Mouse (Mus musculus) ovary, postnatal 10 days (tissue): ENCODE results near the gene Mroh8.

Source experiments
- DNase-seq: peaks from one replicate; pipeline ENCODE4 v3.0.0; 2022; ENCODE audit warnings: low spot score

Mroh8 gene

GRCm38 (mm10) chr2:157279416-157279800 is at the start of gene Mroh8:
Mroh8 (minus strand) TSS chr2:157279549.
- peak; percentile 10 for DNase-seq

DNA sequence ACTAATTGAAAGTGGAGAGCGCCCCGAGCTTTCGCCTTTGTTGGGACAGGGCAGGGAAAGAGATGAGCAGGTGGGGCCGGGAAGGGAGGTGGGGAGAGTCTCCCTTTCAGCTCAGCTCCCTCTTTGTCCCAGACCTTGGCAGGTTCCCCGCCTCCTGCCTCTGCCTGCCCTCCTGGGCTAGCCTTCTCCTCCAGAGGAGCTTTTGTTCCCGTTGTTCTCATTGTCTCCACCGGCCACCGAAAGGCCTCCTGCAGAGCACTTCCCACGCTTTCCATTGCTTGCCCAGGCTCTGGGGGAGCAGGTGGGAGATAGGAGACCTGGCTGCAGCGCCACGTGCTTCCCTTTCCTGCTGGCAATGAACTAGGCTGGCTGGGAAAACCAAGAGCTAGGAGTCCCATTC is 49.2 kb upstream of the Mroh8 start:
- DNase-seq, result no peak

- no peak for DNase-seq
Observed at GRCm38 (mm10) chr2:157328106-157328505, 48.8 kb upstream of the Mroh8 start.

GRCm38 (mm10) chr2:157325238-157325637 is 45.9 kb upstream of the Mroh8 start:
- no peak for DNase-seq

DNA sequence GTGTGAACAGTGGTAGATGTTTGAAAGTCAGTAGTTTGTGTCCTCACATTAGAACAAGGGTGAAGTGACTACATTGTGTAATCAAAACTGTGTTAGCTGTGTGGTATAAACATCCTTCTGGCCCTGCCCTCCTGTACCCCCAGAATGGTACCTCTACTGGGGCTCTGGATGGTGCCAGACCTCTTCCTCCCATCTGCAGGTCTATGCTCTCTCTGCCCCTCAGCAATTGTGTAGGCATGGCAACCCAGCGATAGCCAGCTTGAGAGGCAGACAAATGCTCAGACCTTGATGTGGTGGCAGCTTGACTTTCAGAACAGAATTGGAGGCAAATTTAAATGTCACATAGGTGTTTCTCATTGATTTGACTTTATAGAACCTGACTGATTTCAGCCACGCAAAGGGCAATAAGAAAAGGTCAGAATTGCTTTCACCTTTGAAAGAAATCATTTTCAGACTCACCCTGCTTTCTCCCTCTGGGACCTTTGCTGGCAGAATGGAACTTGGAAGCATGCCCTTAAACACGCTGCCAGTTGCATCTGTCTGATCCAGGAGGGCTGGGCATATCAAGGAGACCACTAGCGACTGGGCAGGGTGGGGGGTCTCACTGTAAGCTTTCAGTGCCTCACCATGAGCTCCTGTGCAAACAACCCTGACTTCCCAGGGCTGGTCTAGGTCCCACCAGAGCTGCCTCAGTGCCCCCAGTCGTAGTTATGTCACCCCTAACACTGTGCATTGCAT is 42.8 kb upstream of the Mroh8 start:
- no peak for DNase-seq

GRCm38 (mm10) chr2:157320886-157321285 is 41.5 kb upstream of the Mroh8 start:
- no peak for DNase-seq

DNA sequence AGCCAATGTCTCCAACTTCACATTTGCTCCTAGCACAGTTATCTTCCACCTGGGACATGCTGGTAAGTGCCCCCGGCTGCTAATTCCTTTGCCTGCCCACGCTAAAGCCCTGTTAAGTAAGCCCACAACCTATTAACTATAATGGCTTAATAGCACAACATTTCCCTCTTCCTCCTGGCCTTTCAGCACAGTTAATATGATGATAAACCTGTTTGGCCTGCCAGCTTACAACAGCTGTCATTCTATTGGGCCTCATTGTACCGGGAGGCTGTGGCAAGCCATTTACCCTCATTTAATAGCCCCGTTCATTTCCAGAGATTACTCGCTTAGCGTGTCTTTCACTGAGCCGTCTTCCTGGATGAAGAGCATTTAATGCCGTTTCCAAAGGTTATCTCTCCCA is 40.8 kb upstream of the Mroh8 start:
- no peak for DNase-seq

GRCm38 (mm10) chr2:157317220-157317619 is 37.9 kb upstream of the Mroh8 start:
- no peak for DNase-seq

- no peak for DNase-seq
Observed at GRCm38 (mm10) chr2:157316358-157316933, 37.1 kb upstream of the Mroh8 start.

GRCm38 (mm10) chr2:157315486-157315885 is 36.1 kb upstream of the Mroh8 start:
- no peak for DNase-seq

DNA sequence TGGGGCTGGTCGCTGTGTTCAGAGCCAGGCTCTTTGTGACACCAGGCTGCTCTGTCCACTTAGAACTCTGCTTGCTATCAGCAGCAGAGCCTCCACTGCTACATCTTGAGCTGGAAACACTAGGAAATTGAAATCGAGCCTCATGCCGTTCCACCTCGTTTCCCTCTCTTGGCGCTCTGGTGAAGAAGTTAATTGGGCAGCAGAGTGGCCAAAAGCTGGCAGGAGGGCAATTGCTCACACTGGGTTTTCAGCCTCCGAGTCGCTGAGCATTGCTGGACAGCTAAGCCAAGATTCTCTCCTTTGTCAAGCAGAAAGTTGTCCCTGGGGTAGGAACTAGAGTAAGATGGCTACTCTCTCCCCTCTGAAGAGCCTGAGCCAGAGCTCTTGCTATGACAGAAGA is 35.0 kb upstream of the Mroh8 start:
- no peak for DNase-seq

GRCm38 (mm10) chr2:157313718-157314117 is 34.4 kb upstream of the Mroh8 start:
- DNase-seq, result no peak

DNA sequence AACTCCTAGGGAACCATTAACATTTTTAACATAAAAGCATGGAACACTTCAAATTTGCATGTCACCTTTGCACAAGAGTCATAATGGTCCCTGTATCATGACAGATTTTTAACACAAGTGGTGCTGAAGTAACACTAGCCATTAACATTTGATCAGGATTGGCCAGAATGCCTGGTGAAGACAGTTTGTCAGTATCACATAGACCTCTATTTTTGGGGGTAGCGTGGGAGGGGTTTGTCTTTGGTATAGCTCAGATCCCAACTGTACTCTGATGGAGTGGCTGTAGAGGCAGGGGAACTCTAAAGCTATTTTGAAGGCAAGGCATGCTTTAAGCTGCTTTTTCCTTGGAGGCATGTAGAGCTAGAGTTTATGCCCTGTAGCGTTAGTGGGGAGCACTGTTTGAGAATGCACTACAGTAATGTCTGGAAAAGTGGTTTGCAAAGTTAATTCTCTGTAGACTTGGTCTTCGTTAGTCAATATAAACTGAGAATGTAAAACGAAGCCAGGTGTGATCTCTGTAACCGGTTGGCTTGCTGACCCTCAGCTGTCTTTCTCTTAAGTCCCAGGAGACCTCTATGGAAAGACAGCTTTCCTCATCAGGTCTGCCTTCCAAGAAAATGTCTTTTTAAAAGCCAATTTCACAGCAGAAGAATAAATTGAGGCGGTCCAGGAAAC is 31.8 kb upstream of the Mroh8 start:
- DNase-seq, result no peak

GRCm38 (mm10) chr2:157309611-157310010 is 30.3 kb upstream of the Mroh8 start:
- DNase-seq, result no peak

- DNase-seq, result no peak
Observed at GRCm38 (mm10) chr2:157308273-157308917, 29.0 kb upstream of the Mroh8 start.

DNA sequence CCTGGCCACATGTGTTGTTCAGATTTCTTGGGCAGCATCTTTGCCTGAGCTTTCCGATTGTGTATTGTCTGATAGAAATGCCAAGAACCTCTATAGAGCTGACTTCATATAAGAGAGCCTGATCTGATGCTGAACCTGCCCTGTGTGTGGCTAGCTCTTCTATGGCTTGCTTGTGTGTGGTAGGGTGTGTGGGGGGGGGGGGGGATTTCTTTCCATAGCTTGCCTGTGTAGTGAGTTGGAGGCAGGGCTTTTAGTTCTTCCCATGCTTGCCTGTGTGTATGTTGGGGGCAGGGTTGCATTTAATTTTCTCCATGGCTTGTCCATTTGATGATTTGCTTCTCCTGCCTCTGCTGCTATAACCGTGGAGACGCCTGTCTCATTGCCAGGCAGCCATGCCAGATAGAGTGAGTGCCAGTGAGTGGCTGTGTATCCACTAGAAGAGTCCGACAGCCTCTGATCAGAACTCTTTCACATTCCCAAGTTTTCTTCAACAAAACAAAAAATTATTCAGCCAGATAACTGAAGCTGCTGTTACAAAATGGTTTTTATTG is 28.4 kb upstream of the Mroh8 start:
- no peak for DNase-seq

GRCm38 (mm10) chr2:157306091-157307032 is 27.0 kb upstream of the Mroh8 start:
- no peak for DNase-seq

GRCm38 (mm10) chr2:157303096-157303495 is 23.7 kb upstream of the Mroh8 start:
- no peak for DNase-seq

GRCm38 (mm10) chr2:157300051-157300450 is 20.7 kb upstream of the Mroh8 start:
- DNase-seq, result no peak

DNA sequence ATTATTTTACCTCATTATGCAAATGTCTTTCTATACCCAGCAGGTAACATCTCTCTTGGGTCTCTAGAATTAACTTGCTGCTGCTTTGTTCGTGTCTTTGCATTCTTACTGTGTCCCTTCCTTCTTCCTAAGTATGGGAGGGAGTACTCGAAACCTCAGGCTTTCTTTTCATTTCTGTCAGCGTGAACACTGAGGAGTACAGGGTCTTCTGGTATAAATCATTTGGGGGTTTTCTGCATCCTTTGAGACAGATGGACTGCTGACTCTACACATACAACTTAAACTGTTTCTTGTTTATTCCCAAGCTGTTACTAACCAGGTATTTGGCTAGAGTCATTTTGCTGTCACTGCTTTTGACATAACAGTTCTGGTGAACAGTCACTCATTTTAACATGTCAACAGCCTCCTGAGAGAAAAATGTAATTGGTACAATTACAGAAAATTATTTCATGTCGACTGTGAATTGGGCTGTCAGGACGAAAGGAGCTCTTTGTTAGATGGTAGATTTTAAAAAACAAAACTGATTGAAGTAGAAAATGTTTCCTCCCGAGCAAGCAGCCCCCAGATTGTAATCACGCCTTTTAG is 16.8 kb upstream of the Mroh8 start:
- DNase-seq, result no peak

GRCm38 (mm10) chr2:157292093-157292492 is 12.7 kb upstream of the Mroh8 start:
- peak; percentile 55 for DNase-seq
